Mouse (Mus musculus): ENCODE data around the gene Ewsr1.

The Ewsr1 gene

DNA sequence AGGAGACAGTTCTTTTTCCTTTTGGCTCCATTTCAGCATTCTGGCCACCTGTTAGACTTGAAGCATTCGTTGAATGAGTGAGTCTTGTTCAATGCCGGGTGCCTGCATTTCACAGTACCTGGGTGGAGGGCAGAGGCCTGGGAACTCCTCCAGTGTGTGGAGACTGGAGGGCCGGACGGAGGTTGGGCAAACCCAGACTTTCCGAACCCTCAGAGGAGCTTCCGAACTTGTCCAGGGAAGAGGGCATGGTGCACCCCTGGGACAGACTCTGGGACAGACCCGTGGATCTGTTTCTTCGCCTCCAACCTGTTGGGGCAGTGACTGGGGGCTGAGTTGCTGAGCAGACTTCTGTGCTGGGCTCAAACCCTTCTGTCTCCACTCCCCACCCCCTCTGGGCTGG lies 42.0 kb downstream of the Ewsr1 start:
- ChIA-PET CTCF (interaction anchor here in 1 of 4 experiments (1.2 to 1.7 kb wide), 3 partner anchors 11 to 157 kb away, joined by 3 to 10 read pairs (median 3); no protein-coding TSS in a partner anchor), POLR2A (interaction anchor here in 3 of 4 experiments (0.7 to 14.6 kb wide), 10 partner anchors 8 to 58 kb away, joined by 3 to 190 read pairs (median 18); partner anchors contain the start of genes Ewsr1 (in 3 of the 3), Rhbdd3 (in 3 of the 3) and Gas2l1 (in 2 of the 3))

DNA sequence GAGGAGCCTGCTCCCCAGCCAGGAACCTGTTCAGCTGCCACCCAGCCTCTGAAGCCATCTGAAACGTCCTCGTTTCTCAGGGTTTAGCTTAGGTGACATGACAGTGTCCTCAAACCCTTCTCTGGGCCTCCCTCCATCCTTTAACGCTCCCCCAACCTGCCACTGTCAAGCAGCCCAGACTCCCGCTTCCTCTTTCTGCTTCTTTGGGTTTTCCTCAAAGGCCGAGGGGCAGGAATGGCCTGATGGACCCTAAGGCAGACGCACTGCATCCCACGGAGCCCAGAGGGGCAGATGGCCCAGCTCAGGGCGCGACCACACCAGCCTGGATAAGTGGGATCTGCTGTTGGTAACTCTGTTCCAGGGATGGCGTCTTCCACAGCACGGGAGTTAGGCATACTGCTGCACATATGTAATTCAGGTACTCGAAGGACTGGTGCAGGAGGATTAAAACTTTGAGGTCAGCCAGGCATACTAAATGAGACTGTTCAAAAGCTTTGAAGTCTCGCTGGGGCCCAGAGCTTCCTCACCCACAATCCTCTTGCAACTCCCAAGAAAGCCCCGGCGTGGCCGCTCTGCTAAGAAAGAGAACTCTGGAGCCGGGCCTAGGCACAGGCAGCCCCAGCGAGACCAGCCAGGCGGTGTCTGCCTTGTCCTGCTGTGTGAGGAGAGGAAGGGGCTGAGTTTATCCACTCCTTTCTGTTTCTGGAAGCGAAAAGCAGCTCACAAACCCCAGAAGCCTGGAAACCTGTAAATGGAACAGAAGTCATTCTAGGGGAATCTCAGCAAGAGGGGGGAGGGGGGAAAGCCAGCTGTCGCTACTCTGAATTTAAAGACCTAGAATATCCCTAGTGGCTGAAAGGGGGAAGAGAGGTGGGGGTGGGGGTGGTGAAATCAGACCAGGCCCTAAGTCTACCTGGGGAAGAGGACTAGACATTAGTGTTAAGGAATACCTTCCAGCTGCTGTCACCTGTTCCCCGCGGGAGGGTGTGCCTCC lies 42.8 kb downstream of the Ewsr1 start:
- POLR2A ChIA-PET: interaction anchor here in 3 of 4 experiments (0.5 to 14.6 kb wide), 24 partner anchors 7 to 1066 kb away, joined by 3 to 190 read pairs (median 4); partner anchors contain the start of genes Ewsr1 (in 2 of the 3), Gas2l1 (in 2 of the 3), Rhbdd3 (in 2 of the 3) and Nefh (in 1 of the 3)

DNA sequence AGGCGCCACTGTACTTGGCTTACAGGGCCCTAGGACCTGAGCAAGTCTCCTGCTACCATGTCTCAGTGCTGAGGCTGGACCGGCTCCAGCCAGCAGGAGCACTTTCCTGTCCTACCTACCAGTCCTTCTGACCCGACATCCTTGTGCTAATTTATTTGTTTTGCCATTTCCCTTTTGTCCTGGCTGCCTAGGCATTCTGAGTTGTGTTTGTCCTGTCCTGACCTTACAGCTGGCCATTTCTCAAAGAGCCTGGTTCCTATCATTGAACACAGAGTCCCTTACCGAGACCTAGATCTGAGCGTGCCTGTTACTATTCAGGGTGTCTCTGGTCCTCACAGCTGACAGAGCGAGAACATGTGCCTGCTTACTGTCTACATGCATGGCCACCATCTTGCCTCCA lies 44.2 kb downstream of the Ewsr1 start:
- ChIA-PET POLR2A (interaction anchor here in 2 of 4 experiments (0.5 to 11.8 kb wide), 13 partner anchors 7 to 870 kb away, joined by 3 to 127 read pairs (median 5); partner anchors contain the start of genes Ewsr1 (in 2 of the 2), Gas2l1 (in 2 of the 2) and Rhbdd3 (in 2 of the 2)), CTCF (interaction anchor here in 1 of 4 experiments (0.5 kb wide), 1 partner anchor 823 kb away, joined by 3 read pairs; no protein-coding TSS in a partner anchor)

More for the DNA sequence above, 42.8 kb downstream of the Ewsr1 start:
- CTCF ChIA-PET: interaction anchor here in 2 of 4 experiments (0.6 to 1.7 kb wide), 8 partner anchors 9 to 157 kb away, joined by 3 to 10 read pairs (median 4); partner anchors contain the start of gene Gas2l1 (in 2 of the 2)

DNA sequence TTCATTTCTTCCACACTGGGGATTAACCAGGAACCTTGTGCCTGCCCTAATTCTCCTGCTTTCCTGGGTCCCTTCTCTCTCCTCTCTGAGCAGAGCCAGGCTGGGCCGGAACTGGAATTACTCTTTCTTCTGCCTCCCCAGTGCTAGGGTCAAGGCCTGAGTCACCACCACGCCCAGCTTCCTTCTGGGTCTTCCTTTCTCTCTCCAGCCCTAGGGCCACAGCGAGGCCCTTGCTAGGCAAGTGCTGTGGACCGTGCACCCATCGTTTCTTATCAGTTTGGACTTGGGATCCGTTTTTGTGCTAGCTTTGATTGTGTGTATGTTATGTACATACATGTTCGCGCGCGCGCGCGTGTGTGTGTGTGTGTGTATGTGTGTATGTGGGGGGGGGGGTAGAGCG lies 44.9 kb downstream of the Ewsr1 start:
- CTCF ChIA-PET: interaction anchor here in 2 of 4 experiments (0.7 kb wide), 2 partner anchors 119 to 901 kb away, joined by 3 to 4 read pairs; no protein-coding TSS in a partner anchor
- POLR2A ChIA-PET: interaction anchor here in 2 of 4 experiments (1.0 to 4.6 kb wide), 10 partner anchors 8 to 46 kb away, joined by 3 to 20 read pairs (median 4); partner anchors contain the start of genes Ewsr1 (in 2 of the 2), Gas2l1 (in 2 of the 2) and Rhbdd3 (in 2 of the 2)

DNA sequence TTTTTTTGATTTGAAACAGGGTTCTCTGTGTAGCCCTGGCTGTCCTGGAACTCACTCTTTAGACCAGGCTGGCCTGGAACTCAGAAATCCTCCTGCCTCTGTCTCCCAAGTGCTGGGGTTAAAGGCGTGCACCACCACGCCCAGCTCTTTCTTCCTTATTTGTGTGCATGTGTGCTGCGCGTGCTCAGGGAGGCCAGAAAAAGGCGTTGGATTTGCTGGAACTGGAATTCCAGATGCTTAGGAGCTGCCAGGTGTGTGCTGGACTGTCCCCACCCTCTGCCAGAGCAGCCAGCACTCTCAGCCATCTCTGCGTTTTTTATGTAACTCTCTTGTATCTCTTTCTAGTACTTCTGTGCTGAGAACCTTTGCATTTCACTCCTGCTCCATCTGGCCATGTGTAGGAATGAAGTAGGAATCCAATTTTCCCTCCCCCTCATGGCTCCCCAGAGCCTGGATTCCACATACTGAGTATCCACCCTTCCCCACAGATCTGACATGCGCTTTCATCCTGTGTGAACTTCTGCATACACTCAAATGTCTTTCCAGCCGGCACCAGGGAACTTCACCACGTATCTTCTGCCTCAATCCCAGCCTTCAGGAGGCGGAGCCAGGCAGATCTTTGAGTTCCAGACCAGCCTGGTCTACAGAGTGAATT lies 46.7 kb downstream of the Ewsr1 start:
- POLR2A ChIA-PET: interaction anchor here in 3 of 4 experiments (1.0 to 4.6 kb wide), 10 partner anchors 7 to 79 kb away, joined by 3 to 29 read pairs (median 10); partner anchors contain the start of genes Ewsr1 (in 2 of the 3), Gas2l1 (in 2 of the 3) and Rhbdd3 (in 1 of the 3)
- CTCF ChIA-PET: no interaction called here

DNA sequence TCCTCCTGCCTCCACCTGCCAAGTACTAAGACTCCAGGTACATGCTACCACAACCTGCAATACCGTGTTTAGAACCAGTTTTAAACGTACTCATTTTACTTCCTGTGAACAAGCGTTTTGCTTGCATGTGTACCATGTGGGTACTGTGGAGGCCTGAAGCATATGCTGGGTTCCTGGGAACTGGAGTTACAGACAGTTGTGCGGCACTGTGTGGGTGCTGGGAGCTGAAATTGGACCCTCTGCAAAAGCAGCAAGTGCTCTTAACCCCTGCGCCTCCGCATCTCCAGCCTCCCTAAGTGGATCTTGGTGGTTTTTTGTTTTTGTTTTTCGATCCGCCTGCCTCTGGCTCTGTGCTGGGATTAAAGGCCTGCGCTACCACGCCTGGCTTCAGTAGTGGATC lies 47.4 kb downstream of the Ewsr1 start:
- POLR2A ChIA-PET: interaction anchor here in 3 of 4 experiments (0.5 to 3.3 kb wide), 10 partner anchors 8 to 98 kb away, joined by 3 to 29 read pairs (median 10); partner anchors contain the start of genes Ewsr1 (in 2 of the 3), Gas2l1 (in 2 of the 3) and Rhbdd3 (in 1 of the 3)
- CTCF ChIA-PET: interaction anchor here in 1 of 4 experiments (1.7 to 1.9 kb wide), 2 partner anchors 8 to 14 kb away, joined by 4 to 6 read pairs; partner anchors contain the start of gene Gas2l1

DNA sequence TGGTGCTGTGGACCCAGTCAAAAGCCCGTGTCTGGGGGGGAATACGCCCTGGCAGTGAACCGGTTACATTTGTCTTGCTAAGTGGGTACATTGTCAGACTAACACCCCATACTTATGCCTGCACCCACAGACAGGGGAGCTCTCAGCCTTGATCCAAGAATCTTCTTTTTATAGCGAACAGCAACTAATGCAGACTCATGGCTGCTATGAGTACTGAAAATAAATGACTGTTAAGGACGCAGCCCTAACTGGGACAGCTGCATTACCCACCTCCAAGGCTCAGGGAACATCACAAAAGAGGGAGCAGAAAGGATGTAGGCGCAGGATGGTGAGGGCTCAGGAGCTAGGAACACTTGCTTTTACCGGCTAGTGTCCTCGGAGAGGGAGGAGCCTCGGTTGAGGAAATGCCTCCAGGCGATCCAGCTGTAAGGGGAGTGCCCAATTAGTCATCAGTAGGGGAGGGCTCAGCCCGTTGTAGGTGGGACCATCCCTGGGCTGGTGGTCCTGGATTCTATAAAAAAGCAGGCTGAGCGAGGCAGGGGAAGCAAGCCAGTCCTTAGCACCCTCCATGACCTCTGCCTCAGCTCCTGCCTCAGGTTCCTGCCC lies 52.6 kb downstream of the Ewsr1 start:
- ChIA-PET POLR2A (interaction anchor here (0.6 to 12.5 kb wide), 28 partner anchors 8 to 715 kb away, joined by 3 to 127 read pairs (median 4); partner anchors contain the start of genes Gas2l1 (in 4 of the 4), Rasl10a (in 3 of the 4), Ewsr1 (in 2 of the 4) and Rhbdd3 (in 2 of the 4)), CTCF (interaction anchor here in 3 of 4 experiments (0.5 to 4.1 kb wide), 17 partner anchors 10 to 147 kb away, joined by 3 to 22 read pairs (median 4); partner anchors contain the start of genes Gas2l1 (in 2 of the 3) and Rasl10a (in 2 of the 3))

DNA sequence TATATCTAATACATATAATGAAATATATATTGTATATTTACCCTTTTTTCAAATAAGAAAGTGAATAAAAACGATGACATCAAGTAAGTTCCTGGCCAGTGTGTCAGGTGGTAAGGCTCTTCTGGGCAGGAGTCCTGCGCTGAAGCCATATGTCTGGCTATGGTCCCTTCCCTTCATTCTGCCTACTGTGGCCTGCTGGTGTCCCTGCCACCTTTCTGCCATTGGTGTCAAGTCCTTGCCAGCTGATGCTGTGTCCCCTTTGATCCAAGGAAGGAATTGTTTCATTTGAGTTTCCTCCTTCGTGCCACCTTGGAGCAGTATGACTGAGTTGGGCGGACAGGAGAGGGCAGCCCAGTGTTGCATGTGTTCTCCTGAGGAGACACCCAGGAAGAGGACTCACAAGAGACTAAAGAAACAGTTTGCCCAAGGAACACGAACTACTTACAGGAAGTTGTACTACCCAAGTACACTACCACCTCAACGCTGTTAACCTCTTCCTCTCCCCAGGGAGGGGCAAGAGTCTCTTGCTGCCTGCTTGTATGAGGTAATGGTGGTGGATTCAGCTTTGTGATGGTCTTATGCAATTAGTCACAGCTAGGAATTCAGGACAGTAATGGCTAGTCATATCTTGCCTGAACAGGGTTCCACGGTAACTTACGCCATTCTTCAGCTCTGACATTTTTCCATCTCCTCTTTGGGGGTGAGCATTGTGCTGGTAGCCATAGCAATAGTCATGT lies 56.3 kb downstream of the Ewsr1 start:
- POLR2A ChIA-PET: interaction anchor here in 2 of 4 experiments (0.7 to 12.5 kb wide), 4 partner anchors 13 to 143 kb away, joined by 3 to 127 read pairs (median 4); partner anchors contain the start of genes Gas2l1 (in 1 of the 2) and Rasl10a (in 1 of the 2)
- CTCF ChIA-PET: no interaction called here

DNA sequence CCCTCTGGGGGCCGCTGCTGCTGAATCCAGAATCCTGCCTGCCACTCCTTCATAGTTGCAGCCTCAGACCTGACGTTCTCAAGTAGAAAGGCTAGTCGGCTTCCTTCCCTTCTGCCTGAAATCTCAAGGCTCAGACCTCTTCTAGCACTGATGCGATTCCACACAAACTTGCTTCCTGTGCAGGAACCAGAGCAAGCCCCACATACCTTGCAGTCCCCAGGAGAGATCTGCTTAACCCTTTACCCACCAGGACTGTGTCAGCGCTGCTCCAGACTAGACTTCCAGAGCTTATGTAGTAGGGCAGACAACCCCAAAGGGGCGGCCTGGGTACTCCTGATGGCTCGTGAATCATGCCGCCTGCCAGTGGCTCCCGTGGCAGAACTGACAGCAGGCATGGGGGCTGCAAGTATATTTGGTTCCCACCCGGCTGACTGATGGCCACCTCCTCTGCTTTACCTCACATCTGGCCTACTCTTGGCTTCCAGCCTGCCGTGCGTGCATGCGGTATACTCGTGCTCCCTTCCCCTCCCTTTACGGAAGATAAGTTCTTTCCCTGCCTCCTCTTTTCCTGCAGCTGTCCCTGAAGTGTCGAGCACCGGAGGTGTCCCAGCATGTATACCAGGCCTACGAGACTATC lies 57.8 kb downstream of the Ewsr1 start:
- CTCF ChIA-PET: interaction anchor here in 3 of 4 experiments (0.5 to 1.7 kb wide), 4 partner anchors 22 to 99 kb away, joined by 3 to 7 read pairs (median 4); no protein-coding TSS in a partner anchor

DNA sequence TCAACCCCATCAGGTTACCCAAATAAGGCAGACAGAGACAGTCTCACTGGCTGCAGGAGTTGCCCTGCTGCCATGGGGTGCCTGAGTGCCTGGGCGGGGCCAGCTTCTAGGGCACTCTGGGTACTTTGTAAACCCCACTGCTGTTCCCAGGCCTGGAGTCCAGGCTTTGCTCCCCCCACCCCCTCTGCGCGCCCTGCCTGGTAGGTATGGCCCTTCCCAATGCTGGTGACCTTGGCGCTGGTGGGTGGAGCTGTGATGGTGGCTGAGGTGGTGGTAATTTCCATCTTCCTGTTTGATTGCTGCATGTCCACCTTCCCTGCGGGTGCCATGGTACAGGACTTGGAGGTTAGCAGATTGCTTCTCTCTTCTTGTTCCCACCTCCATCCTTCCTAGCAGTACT lies 58.5 kb downstream of the Ewsr1 start:
- POLR2A ChIA-PET: interaction anchor here (0.5 to 12.5 kb wide), 17 partner anchors 9 to 403 kb away, joined by 3 to 127 read pairs (median 3); partner anchors contain the start of genes Ewsr1 (in 3 of the 4), Rhbdd3 (in 3 of the 4), Rasl10a (in 2 of the 4) and Ascc2 (in 1 of the 4)
- CTCF ChIA-PET: interaction anchor here in 3 of 4 experiments (0.6 to 1.7 kb wide), 4 partner anchors 23 to 127 kb away, joined by 3 to 4 read pairs (median 3); no protein-coding TSS in a partner anchor

More for the DNA sequence above, 57.8 kb downstream of the Ewsr1 start:
- POLR2A ChIA-PET: interaction anchor here (0.5 to 12.5 kb wide), 14 partner anchors 9 to 403 kb away, joined by 3 to 127 read pairs (median 3); partner anchors contain the start of genes Ewsr1 (in 3 of the 4), Rhbdd3 (in 3 of the 4), Rasl10a (in 2 of the 4) and Ascc2 (in 1 of the 4)

DNA sequence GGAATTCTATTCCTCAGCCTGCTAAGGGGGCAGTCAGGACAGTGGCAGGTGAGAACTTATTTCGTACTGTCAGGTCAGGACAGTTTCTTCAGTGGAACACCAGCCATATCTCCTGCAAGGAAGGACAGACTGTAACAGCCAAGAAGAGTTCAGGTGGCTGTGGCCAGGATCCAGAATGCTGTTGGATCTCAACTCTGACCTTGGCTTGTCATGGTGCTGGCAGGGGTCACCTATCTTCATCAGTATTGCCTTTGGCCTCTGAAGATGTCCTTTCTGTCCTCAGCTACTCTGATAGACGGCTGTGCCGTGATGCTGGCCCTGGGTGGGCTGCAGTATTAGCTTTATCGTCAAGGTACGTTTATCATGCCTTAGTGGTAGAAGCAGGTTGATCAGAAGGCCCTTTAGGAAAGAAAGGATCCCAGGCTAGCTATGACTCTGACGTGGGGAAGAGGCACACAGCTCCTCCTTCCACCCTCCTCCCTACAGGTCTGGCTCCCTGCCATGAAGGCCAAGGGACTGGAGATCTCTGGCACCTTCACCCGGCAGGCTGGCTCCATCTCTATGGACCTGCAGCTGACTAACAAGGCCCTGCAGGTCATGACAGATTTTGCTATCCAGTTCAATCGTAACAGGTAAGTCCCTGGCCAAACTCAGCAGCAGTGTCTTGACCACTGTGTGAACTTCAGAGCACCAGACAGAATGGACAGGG lies 61.8 kb downstream of the Ewsr1 start:
- CTCF ChIA-PET: interaction anchor here in 1 of 4 experiments (0.6 kb wide), 1 partner anchor 64 kb away, joined by 4 read pairs; no protein-coding TSS in a partner anchor
- POLR2A ChIA-PET: interaction anchor here in 3 of 4 experiments (0.5 to 12.5 kb wide), 5 partner anchors 11 to 171 kb away, joined by 3 to 127 read pairs (median 3); partner anchors contain the start of genes Gas2l1 (in 1 of the 3) and Rasl10a (in 1 of the 3)

DNA sequence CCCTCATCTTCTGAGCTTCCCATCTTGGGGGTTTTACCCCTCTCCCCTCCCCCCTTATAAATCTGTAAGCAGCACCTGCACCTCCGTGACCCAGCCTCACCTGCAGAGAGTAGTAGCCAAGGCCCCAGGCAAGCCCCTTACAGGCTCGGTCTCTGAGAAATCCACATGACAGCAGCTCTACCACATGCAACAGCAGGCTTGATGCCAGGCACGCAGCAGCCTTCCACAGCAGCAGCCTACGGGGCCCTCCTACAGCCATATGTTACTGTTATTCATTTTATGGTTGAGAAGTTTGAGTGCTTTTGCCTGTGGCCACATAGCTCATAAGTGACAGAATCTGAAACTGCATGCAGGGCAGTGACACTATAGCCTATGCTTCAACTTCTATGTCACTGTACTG lies 63.6 kb downstream of the Ewsr1 start:
- ChIA-PET POLR2A (interaction anchor here in 2 of 4 experiments (0.8 to 1.4 kb wide), 3 partner anchors 11 to 23 kb away, joined by 3 to 7 read pairs (median 3); partner anchors contain the start of gene Rasl10a (in 1 of the 2)), CTCF (no interaction called here)

DNA sequence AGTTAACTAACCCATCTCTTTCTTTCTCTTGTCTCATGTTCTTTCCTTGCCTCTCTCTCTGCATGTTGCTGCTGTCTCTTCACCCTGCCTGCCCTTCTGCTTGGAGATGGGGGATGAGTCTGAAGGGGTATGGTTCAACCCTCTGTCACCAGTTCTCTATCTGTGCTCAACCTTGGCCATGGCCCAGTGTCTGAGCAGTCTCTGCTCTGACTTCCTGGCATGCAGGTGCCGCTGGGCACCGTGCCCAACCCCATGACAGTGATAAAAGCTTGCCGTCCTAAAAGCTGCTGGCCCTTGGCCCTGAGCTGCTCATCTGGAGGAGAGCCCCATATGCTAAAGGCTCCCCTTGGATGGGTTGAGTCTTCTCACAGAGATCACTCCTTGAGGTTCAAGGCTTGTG lies 65.9 kb downstream of the Ewsr1 start:
- ChIA-PET CTCF (interaction anchor here in 2 of 4 experiments (0.6 to 1.3 kb wide), 2 partner anchors 18 to 105 kb away, joined by 3 read pairs; no protein-coding TSS in a partner anchor), POLR2A (interaction anchor here in 2 of 4 experiments (1.0 to 1.4 kb wide), 3 partner anchors 28 to 67 kb away, joined by 3 read pairs; no protein-coding TSS in a partner anchor)

DNA sequence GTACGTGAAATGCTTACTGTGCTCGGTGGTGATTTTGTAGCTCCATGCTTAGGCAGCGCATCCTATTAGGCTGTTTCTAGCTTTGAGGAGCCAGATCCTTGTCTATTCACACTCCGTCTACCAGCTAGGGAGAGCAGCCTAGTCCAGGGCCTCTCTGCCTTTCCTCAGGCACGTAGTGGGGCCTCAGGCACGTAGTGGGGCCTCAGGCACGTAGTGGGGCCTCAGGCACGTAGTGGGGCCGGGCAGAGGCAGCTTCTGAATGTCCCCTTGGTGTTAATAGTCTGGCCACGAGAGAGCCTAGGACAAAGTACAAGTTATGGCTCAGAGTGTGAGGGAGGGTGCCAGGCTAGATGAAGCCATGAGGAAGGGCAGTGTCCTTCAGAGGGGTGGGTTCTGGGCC lies 66.4 kb downstream of the Ewsr1 start:
- ChIA-PET CTCF (interaction anchor here in 2 of 4 experiments (0.6 to 1.3 kb wide), 2 partner anchors 17 to 105 kb away, joined by 3 read pairs; no protein-coding TSS in a partner anchor), POLR2A (interaction anchor here in 2 of 4 experiments (0.5 to 1.4 kb wide), 6 partner anchors 29 to 67 kb away, joined by 3 read pairs; partner anchors contain the start of gene Gas2l1 (in 1 of the 2))

All from embryonic stem cell, embryonic (primary cell).